Mouse (Mus musculus) cerebellum, adult (tissue): ENCODE data around the gene Reep6.

Experiments
- ATAC-seq: cut with Nextera tagmentation; 2 replicates; pipeline ENCODE4 v1.9.2; 2017; ENCODE audit warnings: mild to moderate bottlenecking, moderate library complexity, mixed read lengths; ENCODE audit not compliant: insufficient number of reproducible peaks, low FRiP score, low TSS enrichment

Reep6 gene

GRCm38 (mm10) chr10:80382641-80383365, 53.0 kb downstream of the Reep6 start:
- ATAC-seq: no peak

- ATAC-seq: no peak
Measured at GRCm38 (mm10) chr10:80383431-80383830, 53.7 kb downstream of the Reep6 start.

GRCm38 (mm10) chr10:80384115-80384639, 54.4 kb downstream of the Reep6 start:
- no peak for ATAC-seq

- no peak for ATAC-seq
Measured at GRCm38 (mm10) chr10:80384709-80385108, 55.0 kb downstream of the Reep6 start.

GRCm38 (mm10) chr10:80385310-80385709, 55.6 kb downstream of the Reep6 start:
- no peak for ATAC-seq
